Mouse (Mus musculus) C2C12 (cell line): ENCODE data around the gene Rbfox3. TPM values are rescaled to one million over a fixed set of nuclear protein-coding genes. Genes with fewer than 3 reads are reported as not detected.

Source experiments
- H3K27me3 ChIP-seq: one replicate; pipeline ENCODE4 v1.6.1; 2011; ENCODE audit not compliant: control insufficient read depth, insufficient read depth, insufficient read length
- H3K36me3 ChIP-seq: one replicate; pipeline ENCODE4 v1.6.1; 2011; ENCODE audit not compliant: control insufficient read depth, insufficient read depth
- H3K4me3 ChIP-seq: one replicate; pipeline ENCODE4 v1.5.1; 2011; ENCODE audit warnings: mild to moderate bottlenecking, control low read depth; ENCODE audit not compliant: poor library complexity, insufficient read depth, severe bottlenecking
- H3K79me2 ChIP-seq: one replicate; pipeline ENCODE4 v1.6.1; 2011; ENCODE audit not compliant: control insufficient read depth, insufficient read depth
- H3K79me3 ChIP-seq: one replicate; pipeline ENCODE4 v1.6.1; 2011; ENCODE audit warnings: low read depth, control low read depth
- H3ac ChIP-seq: one replicate; pipeline ENCODE3; 2011; ENCODE audit warnings: low read depth; ENCODE audit not compliant: control insufficient read depth, insufficient read length
- CEBPB ChIP-seq: IDR thresholded peaks from one replicate; pipeline ENCODE4 v1.6.1; 2011; ENCODE audit warnings: low read depth, mild to moderate bottlenecking, control low read depth, moderate library complexity
- CTCF ChIP-seq: IDR thresholded peaks from one replicate; pipeline ENCODE4 v1.5.1; 2011; ENCODE audit not compliant: control insufficient read depth, insufficient read depth, insufficient read length
- FOSL1 ChIP-seq: IDR thresholded peaks from one replicate; pipeline ENCODE4 v1.8.0; 2011; ENCODE audit warnings: mild to moderate bottlenecking, low read length; ENCODE audit not compliant: poor library complexity, insufficient read depth, severe bottlenecking
- MAX ChIP-seq: IDR thresholded peaks from one replicate; pipeline ENCODE4 v1.6.1; 2011; ENCODE audit warnings: mild to moderate bottlenecking, control low read depth
- MYOD1 ChIP-seq: IDR thresholded peaks from one replicate; pipeline ENCODE4 v1.6.1; 2011; ENCODE audit warnings: low read depth; ENCODE audit not compliant: control insufficient read depth, insufficient read length
- MYOG ChIP-seq: IDR thresholded peaks from one replicate; pipeline ENCODE4 v1.6.1; 2011; ENCODE audit not compliant: control insufficient read depth, insufficient read length; ENCODE audit errors: extremely low read depth
- USF1 ChIP-seq: IDR thresholded peaks from one replicate; pipeline ENCODE4 v1.6.1; 2011; ENCODE audit warnings: low read depth, mild to moderate bottlenecking, control low read depth, moderate library complexity
- polyA plus RNA-seq: library from polyadenylated mRNA; unstranded; fragments of >200 nt; fragmentation: generic; extraction: Trizol; gene quantifications from one replicate; pipeline ENCODE4 v1.2.1, GENCODE M21; 2012; ENCODE audit warnings: missing spikeins

Rbfox3 gene
- polyA plus RNA-seq, 1 experiment, result not detected

GRCm38 (mm10) chr11:118614126-118614525 is 297.3 kb downstream of the Rbfox3 start:
- Histone ChIP-seq H3K79me2 (no peaks in the 10 kb centered on the region), H3ac (no peak overlapping the region), H3K79me3 (no peaks in the 10 kb centered on the region), H3K27me3 (peaks cover 39% of the 10 kb centered on the region), H3K36me3 (no peaks in the 10 kb centered on the region), H3K4me3 (no peak overlapping the region)
- TF ChIP-seq CEBPB (no peak), CTCF (no peak), FOSL1 (no peak), MYOD1 (no peak), MYOG (no peak), USF1 (no peak), MAX (no peak)

- peaks cover 54% of the 10 kb centered on the region for H3K27me3 ChIP-seq
- H3K79me3 ChIP-seq, result no peaks in the 10 kb centered on the region
- no peaks in the 10 kb centered on the region for H3K36me3 ChIP-seq
- no peaks in the 10 kb centered on the region for H3K79me2 ChIP-seq
- no peak overlapping the region for H3ac ChIP-seq
- H3K4me3 ChIP-seq, result no peak overlapping the region
- TF ChIP-seq MYOG, result no peak
- no peak for TF ChIP-seq USF1
Observed at GRCm38 (mm10) chr11:118610128-118610527, 301.3 kb downstream of the Rbfox3 start.

- no peak overlapping the region for H3ac ChIP-seq
- no peaks in the 10 kb centered on the region for H3K79me2 ChIP-seq
- TF ChIP-seq CEBPB (no peak), MYOG (no peak), FOSL1 (no peak), MYOD1 (no peak), MAX (no peak), CTCF (no peak), USF1 (no peak)
- H3K79me3 ChIP-seq, result no peaks in the 10 kb centered on the region
- no peak overlapping the region for H3K4me3 ChIP-seq
- no peaks in the 10 kb centered on the region for H3K36me3 ChIP-seq
- peaks cover 54% of the 10 kb centered on the region for H3K27me3 ChIP-seq
Observed at GRCm38 (mm10) chr11:118609236-118610000, 302.0 kb downstream of the Rbfox3 start.

GRCm38 (mm10) chr11:118607927-118608326 is 303.5 kb downstream of the Rbfox3 start:
- TF ChIP-seq USF1 (no peak), MAX (no peak), MYOD1 (no peak), FOSL1 (no peak), MYOG (no peak), CTCF (no peak), CEBPB (no peak)
- Histone ChIP-seq H3ac (no peak overlapping the region), H3K36me3 (no peaks in the 10 kb centered on the region), H3K4me3 (no peak overlapping the region), H3K79me2 (no peaks in the 10 kb centered on the region), H3K79me3 (no peaks in the 10 kb centered on the region), H3K27me3 (peaks cover 41% of the 10 kb centered on the region)

- H3ac ChIP-seq, result no peak overlapping the region
Observed at GRCm38 (mm10) chr11:118605570-118605969, 305.8 kb downstream of the Rbfox3 start.

GRCm38 (mm10) chr11:118604206-118604605 is 307.2 kb downstream of the Rbfox3 start:
- Histone ChIP-seq H3K4me3 (no peak overlapping the region), H3K79me2 (no peaks in the 10 kb centered on the region), H3K36me3 (no peaks in the 10 kb centered on the region), H3K27me3 (peaks cover 24% of the 10 kb centered on the region), H3ac (no peak overlapping the region), H3K79me3 (no peaks in the 10 kb centered on the region)
- TF ChIP-seq CEBPB (no peak), CTCF (no peak), MYOG (no peak), FOSL1 (no peak), MAX (no peak), USF1 (no peak), MYOD1 (no peak)

More at GRCm38 (mm10) chr11:118605570-118605969, 305.8 kb downstream of the Rbfox3 start:
- Histone ChIP-seq H3K27me3 (peaks cover 31% of the 10 kb centered on the region), H3K36me3 (no peaks in the 10 kb centered on the region), H3K4me3 (no peak overlapping the region), H3K79me3 (no peaks in the 10 kb centered on the region), H3K79me2 (no peaks in the 10 kb centered on the region)
- TF ChIP-seq CEBPB (no peak), USF1 (no peak), MAX (no peak), CTCF (no peak), FOSL1 (no peak), MYOD1 (no peak), MYOG (no peak)
